Mouse (Mus musculus): ENCODE results near the gene Foxp1. TPM values are rescaled to one million over a fixed set of nuclear protein-coding genes. Genes with fewer than 3 reads are reported as not detected.

The Foxp1 gene
- total RNA-seq, 2 experiments from 2014 or later: 132 to 157 TPM

GRCm38 (mm10) chr6:99376721-99377120 is 145.8 kb downstream of the Foxp1 start:
- intact Hi-C loops (cut with DNase I): loop anchor here (5.0 kb wide), 1 partner anchor 146 kb away; the partner anchor contains the start of gene Foxp1
- peak in 1 of 2 experiments; percentile 35 for DNase-seq (ENCODE audit: low spot score in 2 of 2)

- peak in 1 of 2 experiments; percentile 77 for DNase-seq (ENCODE audit: low spot score in 2 of 2)
- intact Hi-C loops (cut with DNase I): loop anchor here (5.0 kb wide), 1 partner anchor 146 kb away; the partner anchor contains the start of gene Foxp1
Measured at GRCm38 (mm10) chr6:99375865-99376264, 146.7 kb downstream of the Foxp1 start.

GRCm38 (mm10) chr6:99375376-99375775 is 147.1 kb downstream of the Foxp1 start:
- intact Hi-C loops (cut with DNase I): loop anchor here (5.0 kb wide), 1 partner anchor 147 kb away; the partner anchor contains the start of gene Foxp1
- DNase-seq (ENCODE audit: low spot score in 2 of 2): no peak

GRCm38 (mm10) chr6:99374448-99375271 is 147.9 kb downstream of the Foxp1 start:
- intact Hi-C loops (cut with DNase I): loop anchor here (5.0 kb wide), 1 partner anchor 148 kb away; the partner anchor contains the start of gene Foxp1
- no peak for DNase-seq (ENCODE audit: low spot score in 2 of 2)

GRCm38 (mm10) chr6:99372427-99372826 is 150.1 kb downstream of the Foxp1 start:
- DNase-seq (ENCODE audit: low spot score in 2 of 2): no peak
- intact Hi-C loops (cut with DNase I): no loop called here

- no peak for DNase-seq (ENCODE audit: low spot score in 2 of 2)
- intact Hi-C loops (cut with DNase I): no loop called here
Measured at GRCm38 (mm10) chr6:99372016-99372415, 150.5 kb downstream of the Foxp1 start.

GRCm38 (mm10) chr6:99369931-99370330 is 152.6 kb downstream of the Foxp1 start:
- intact Hi-C loops (cut with DNase I): no loop called here
- DNase-seq (ENCODE audit: low spot score in 2 of 2): no peak

GRCm38 (mm10) chr6:99369156-99369555 is 153.4 kb downstream of the Foxp1 start:
- intact Hi-C loops (cut with DNase I): no loop called here
- no peak for DNase-seq (ENCODE audit: low spot score in 2 of 2)

GRCm38 (mm10) chr6:99368118-99368753 is 154.3 kb downstream of the Foxp1 start:
- no peak for DNase-seq (ENCODE audit: low spot score in 2 of 2)
- intact Hi-C loops (cut with DNase I): no loop called here

GRCm38 (mm10) chr6:99364545-99364944 is 158.0 kb downstream of the Foxp1 start:
- intact Hi-C loops (cut with DNase I): no loop called here
- no peak for DNase-seq (ENCODE audit: low spot score in 2 of 2)

- no peak for DNase-seq (ENCODE audit: low spot score in 2 of 2)
- intact Hi-C loops (cut with DNase I): no loop called here
Measured at GRCm38 (mm10) chr6:99360581-99360980, 161.9 kb downstream of the Foxp1 start.

GRCm38 (mm10) chr6:99359765-99360499 is 162.6 kb downstream of the Foxp1 start:
- intact Hi-C loops (cut with DNase I): no loop called here
- no peak for DNase-seq (ENCODE audit: low spot score in 2 of 2)

GRCm38 (mm10) chr6:99359036-99359698 is 163.4 kb downstream of the Foxp1 start:
- intact Hi-C loops (cut with DNase I): no loop called here
- no peak for DNase-seq (ENCODE audit: low spot score in 2 of 2)

GRCm38 (mm10) chr6:99357931-99358330 is 164.6 kb downstream of the Foxp1 start:
- intact Hi-C loops (cut with DNase I): no loop called here
- DNase-seq (ENCODE audit: low spot score in 2 of 2): no peak

GRCm38 (mm10) chr6:99354338-99354737 is 168.2 kb downstream of the Foxp1 start:
- intact Hi-C loops (cut with DNase I): no loop called here
- no peak for DNase-seq (ENCODE audit: low spot score in 2 of 2)

- intact Hi-C loops (cut with DNase I): no loop called here
- peak in 1 of 2 experiments; percentile 55 for DNase-seq (ENCODE audit: low spot score in 2 of 2)
Measured at GRCm38 (mm10) chr6:99353441-99353840, 169.1 kb downstream of the Foxp1 start.

- intact Hi-C loops (cut with DNase I): no loop called here
- no peak for DNase-seq (ENCODE audit: low spot score in 2 of 2)
Measured at GRCm38 (mm10) chr6:99350566-99350965, 172.0 kb downstream of the Foxp1 start.

- intact Hi-C loops (cut with DNase I): no loop called here
- DNase-seq (ENCODE audit: low spot score in 2 of 2): no peak
Measured at GRCm38 (mm10) chr6:99350156-99350555, 172.4 kb downstream of the Foxp1 start.

- intact Hi-C loops (cut with DNase I): no loop called here
Measured at GRCm38 (mm10) chr6:99347836-99348235, 174.7 kb downstream of the Foxp1 start.

GRCm38 (mm10) chr6:99344966-99345365 is 177.6 kb downstream of the Foxp1 start:
- no peak for DNase-seq (ENCODE audit: low spot score in 2 of 2)
- intact Hi-C loops (cut with DNase I): no loop called here

More at GRCm38 (mm10) chr6:99347836-99348235, 174.7 kb downstream of the Foxp1 start:
- no peak for DNase-seq (ENCODE audit: low spot score in 2 of 2)

All from left cerebral cortex, postnatal 25 days (tissue).